Mouse (Mus musculus) hindbrain, embryonic 15.5 days (tissue): ENCODE data around the gene Kcmf1. TPM values are rescaled to one million over a fixed set of nuclear protein-coding genes. Genes with fewer than 3 reads are reported as not detected.
"Not testable (repeated sequence)": the region's sequence is repeated elsewhere in the genome, so short reads cannot be mapped to it uniquely, and the experiment has no call there.

ENCODE experiments used
- ATAC-seq: fragments of 200-750 bp; cut with Nextera tagmentation; 2 replicates; pipeline ENCODE4 v1.8.0; 2017; ENCODE audit warnings: low read depth, moderate number of reproducible peaks, moderate TSS enrichment; ENCODE audit not compliant: low FRiP score
- H3K27ac ChIP-seq: fragments of 300-500 bp; sonication (generic); replicated peaks from 2 replicates; pipeline ENCODE4 v1.5.1; 2015; ENCODE audit warnings: mild to moderate bottlenecking, inconsistent platforms
- H3K27me3 ChIP-seq: fragments of 300-500 bp; sonication (generic); 2 replicates; pipeline ENCODE4 v1.6.1; 2015; ENCODE audit warnings: control low read depth, inconsistent platforms
- H3K36me3 ChIP-seq: fragments of 300-500 bp; sonication (generic); 2 replicates; pipeline ENCODE4 v1.6.1; 2015; ENCODE audit warnings: control low read depth, inconsistent platforms
- H3K4me1 ChIP-seq: fragments of 300-500 bp; sonication (generic); replicated peaks from 2 replicates; pipeline ENCODE4 v1.6.1; 2015; ENCODE audit warnings: control low read depth, inconsistent platforms
- H3K4me2 ChIP-seq: fragments of 300-500 bp; sonication (generic); 2 replicates; pipeline ENCODE4 v1.6.1; 2015; ENCODE audit warnings: moderate library complexity, mild to moderate bottlenecking, inconsistent platforms
- H3K4me3 ChIP-seq: fragments of 300-500 bp; sonication (generic); 2 replicates; pipeline ENCODE4 v1.5.1; 2015; ENCODE audit warnings: mild to moderate bottlenecking, inconsistent platforms
- H3K9ac ChIP-seq: fragments of 300-500 bp; sonication (generic); 2 replicates; pipeline ENCODE4 v1.6.1; 2015; ENCODE audit warnings: inconsistent platforms
- H3K9me3 ChIP-seq: fragments of 300-500 bp; sonication (generic); 2 replicates; pipeline ENCODE4 v1.6.1; 2016; ENCODE audit warnings: control low read depth, inconsistent platforms
- whole genome bisulfite sequencing: fragments of 180-500 bp; shearing (Covaris S2); methylation state at CpG from one replicate; pipeline ENCODE4 v1.1.7; 2015; 5-methylcytosine and 5-hydroxymethylcytosine counted together
- polyA plus RNA-seq: library from polyadenylated mRNA; unstranded; fragments of >200 nt; fragmentation: Nextera tagmentation; extraction: Ambion mirVana; gene quantifications from 2 replicates; pipeline ENCODE4 v1.2.1, GENCODE M21; 2015

Gene Kcmf1
- polyA plus RNA-seq, 1 experiment from 2014 or later = 46.2 TPM

- Histone ChIP-seq H3K9me3 (no peaks in the 10 kb centered on the region), H3K4me3 (no peak overlapping the region), H3K36me3 (no peaks in the 10 kb centered on the region), H3K4me2 (no peak overlapping the region), H3K9ac (no peak overlapping the region), H3K4me1 (no peaks in the 10 kb centered on the region), H3K27ac (no peak overlapping the region), H3K27me3 (no peaks in the 10 kb centered on the region)
- no peak for ATAC-seq
- WGBS = 68% methylated on average over 3 of the region's 3 CpGs
Measured at GRCm38 (mm10) chr6:72831858-72832257, 67.9 kb downstream of the Kcmf1 start.

GRCm38 (mm10) chr6:72831276-72831675 is 68.5 kb downstream of the Kcmf1 start:
- Histone ChIP-seq H3K27me3 (no peaks in the 10 kb centered on the region), H3K4me2 (no peak overlapping the region), H3K9ac (no peak overlapping the region), H3K9me3 (no peaks in the 10 kb centered on the region), H3K4me3 (no peak overlapping the region), H3K27ac (no peak overlapping the region), H3K36me3 (no peaks in the 10 kb centered on the region), H3K4me1 (no peaks in the 10 kb centered on the region)
- 0 out of 2 replicates have a peak, but pooled peaks have one; percentile 7 for ATAC-seq
- WGBS = 32% methylated on average over 3 of the region's 3 CpGs

- no peak for ATAC-seq
- H3K36me3 ChIP-seq = no peaks in the 10 kb centered on the region
- no peak overlapping the region for H3K4me3 ChIP-seq
- 71% methylated on average over 3 of the region's 3 CpGs for WGBS
- H3K27ac ChIP-seq = no peak overlapping the region
- H3K9me3 ChIP-seq = no peaks in the 10 kb centered on the region
- no peaks in the 10 kb centered on the region for H3K27me3 ChIP-seq
- no peak overlapping the region for H3K4me2 ChIP-seq
- H3K4me1 ChIP-seq = peaks cover 12% of the 10 kb centered on the region
- H3K9ac ChIP-seq = no peak overlapping the region
Measured at GRCm38 (mm10) chr6:72828857-72829256, 70.9 kb downstream of the Kcmf1 start.

- not testable (repeated sequence) for H3K4me3 ChIP-seq, H3K27ac ChIP-seq, ATAC-seq, H3K9ac ChIP-seq, H3K27me3 ChIP-seq, H3K9me3 ChIP-seq, H3K36me3 ChIP-seq
- Histone ChIP-seq H3K4me1 (peaks cover 12% of the 10 kb centered on the region), H3K4me2 (peak overlapping the region; percentile 35)
- 9% methylated on average over 9 of the region's 9 CpGs for WGBS
Measured at GRCm38 (mm10) chr6:72828037-72828436, 71.7 kb downstream of the Kcmf1 start.

GRCm38 (mm10) chr6:72825762-72826161 is 74.0 kb downstream of the Kcmf1 start:
- Histone ChIP-seq H3K9ac (no peak overlapping the region), H3K9me3 (no peaks in the 10 kb centered on the region), H3K27me3 (no peaks in the 10 kb centered on the region), H3K27ac (no peak overlapping the region), H3K36me3 (no peaks in the 10 kb centered on the region), H3K4me3 (0 out of 2 replicates have a peak overlapping the region, but pooled peaks have one; percentile 22), H3K4me2 (peak overlapping the region; percentile 54), H3K4me1 (peaks cover 12% of the 10 kb centered on the region)
- 46% methylated on average over 9 of the region's 9 CpGs for WGBS
- ATAC-seq = no peak

- Histone ChIP-seq H3K9me3 (no peaks in the 10 kb centered on the region), H3K36me3 (no peaks in the 10 kb centered on the region), H3K9ac (no peak overlapping the region), H3K27ac (no peak overlapping the region), H3K4me2 (peak overlapping the region; percentile 54), H3K4me1 (peaks cover 12% of the 10 kb centered on the region), H3K4me3 (peak overlapping the region; percentile 22), H3K27me3 (no peaks in the 10 kb centered on the region)
- 4% methylated on average over 26 of the region's 26 CpGs for WGBS
- peak; percentile 70 for ATAC-seq
Measured at GRCm38 (mm10) chr6:72824971-72825737, 74.6 kb downstream of the Kcmf1 start.

GRCm38 (mm10) chr6:72813456-72813855 is 86.3 kb downstream of the Kcmf1 start:
- no peak overlapping the region for H3K4me3 ChIP-seq
- no peak for ATAC-seq
- WGBS = 78% methylated on average over 9 of the region's 9 CpGs
- no peak overlapping the region for H3K9ac ChIP-seq
- no peaks in the 10 kb centered on the region for H3K36me3 ChIP-seq
- no peak overlapping the region for H3K4me2 ChIP-seq
- H3K27ac ChIP-seq = no peak overlapping the region
- no peaks in the 10 kb centered on the region for H3K4me1 ChIP-seq
- H3K27me3 ChIP-seq = no peaks in the 10 kb centered on the region
- H3K9me3 ChIP-seq = no peaks in the 10 kb centered on the region

GRCm38 (mm10) chr6:72810248-72810647 is 89.5 kb downstream of the Kcmf1 start:
- Histone ChIP-seq H3K4me3 (no peak overlapping the region), H3K27ac (no peak overlapping the region), H3K4me1 (no peaks in the 10 kb centered on the region), H3K36me3 (no peaks in the 10 kb centered on the region), H3K4me2 (no peak overlapping the region), H3K27me3 (no peaks in the 10 kb centered on the region), H3K9me3 (no peaks in the 10 kb centered on the region), H3K9ac (no peak overlapping the region)
- WGBS = 69% methylated on average over 7 of the region's 7 CpGs
- no peak for ATAC-seq

GRCm38 (mm10) chr6:72809522-72810149 is 90.1 kb downstream of the Kcmf1 start:
- no peaks in the 10 kb centered on the region for H3K9me3 ChIP-seq
- H3K4me2 ChIP-seq = no peak overlapping the region
- H3K4me1 ChIP-seq = no peaks in the 10 kb centered on the region
- H3K9ac ChIP-seq = no peak overlapping the region
- 74% methylated on average over 4 of the region's 4 CpGs for WGBS
- no peak for ATAC-seq
- no peak overlapping the region for H3K4me3 ChIP-seq
- no peak overlapping the region for H3K27ac ChIP-seq
- H3K27me3 ChIP-seq = no peaks in the 10 kb centered on the region
- no peaks in the 10 kb centered on the region for H3K36me3 ChIP-seq

- 75% methylated on average over 3 of the region's 3 CpGs for whole genome bisulfite sequencing
- H3K9ac ChIP-seq = no peak overlapping the region
- no peak for ATAC-seq
- no peaks in the 10 kb centered on the region for H3K27me3 ChIP-seq
- no peak overlapping the region for H3K4me2 ChIP-seq
- H3K4me1 ChIP-seq = no peaks in the 10 kb centered on the region
- no peaks in the 10 kb centered on the region for H3K36me3 ChIP-seq
- H3K27ac ChIP-seq = no peak overlapping the region
- no peak overlapping the region for H3K4me3 ChIP-seq
- no peaks in the 10 kb centered on the region for H3K9me3 ChIP-seq
Measured at GRCm38 (mm10) chr6:72808342-72808741, 91.4 kb downstream of the Kcmf1 start.

- no peak for ATAC-seq
- no peak overlapping the region for H3K4me3 ChIP-seq
- no peak overlapping the region for H3K9ac ChIP-seq
- no peaks in the 10 kb centered on the region for H3K4me1 ChIP-seq
- WGBS = 93% methylated on average over 6 of the region's 6 CpGs
- no peaks in the 10 kb centered on the region for H3K27me3 ChIP-seq
- no peak overlapping the region for H3K4me2 ChIP-seq
- H3K27ac ChIP-seq = no peak overlapping the region
- no peaks in the 10 kb centered on the region for H3K36me3 ChIP-seq
- no peaks in the 10 kb centered on the region for H3K9me3 ChIP-seq
Measured at GRCm38 (mm10) chr6:72803669-72804068, 96.1 kb downstream of the Kcmf1 start.

GRCm38 (mm10) chr6:72802119-72802518 is 97.7 kb downstream of the Kcmf1 start:
- Histone ChIP-seq H3K4me1 (no peaks in the 10 kb centered on the region), H3K27me3 (no peaks in the 10 kb centered on the region), H3K4me3 (no peak overlapping the region), H3K27ac (no peak overlapping the region), H3K9me3 (no peaks in the 10 kb centered on the region), H3K36me3 (no peaks in the 10 kb centered on the region), H3K9ac (no peak overlapping the region), H3K4me2 (no peak overlapping the region)
- WGBS = 89% methylated on average over 6 of the region's 6 CpGs
- ATAC-seq = no peak
